Mouse (Mus musculus): ENCODE measurements around the gene Igf2bp3.

Igf2bp3 gene

GRCm38 (mm10) chr6:49138159-49139051, 76.4 kb downstream of the Igf2bp3 start:
- in situ Hi-C loops (cut with MboI, MseI) = no loop called here

GRCm38 (mm10) chr6:49136739-49137138, 78.0 kb downstream of the Igf2bp3 start:
- in situ Hi-C loops (cut with MboI, MseI) = no loop called here

- in situ Hi-C loops (cut with MboI, MseI) = no loop called here
Measured at GRCm38 (mm10) chr6:49132352-49133090, 82.2 kb downstream of the Igf2bp3 start.

- in situ Hi-C loops (cut with MboI, MseI) = no loop called here
Measured at GRCm38 (mm10) chr6:49131855-49132254, 82.9 kb downstream of the Igf2bp3 start.

GRCm38 (mm10) chr6:49130328-49130727, 84.4 kb downstream of the Igf2bp3 start:
- in situ Hi-C loops (cut with MboI, MseI) = no loop called here

GRCm38 (mm10) chr6:49120370-49120769, 94.4 kb downstream of the Igf2bp3 start:
- in situ Hi-C loops (cut with MboI, MseI) = no loop called here

- in situ Hi-C loops (cut with MboI, MseI) = no loop called here
Measured at GRCm38 (mm10) chr6:49119462-49120135, 95.2 kb downstream of the Igf2bp3 start.

- in situ Hi-C loops (cut with MboI, MseI) = no loop called here
Measured at GRCm38 (mm10) chr6:49118446-49118845, 96.3 kb downstream of the Igf2bp3 start.

GRCm38 (mm10) chr6:49116241-49116640, 98.5 kb downstream of the Igf2bp3 start:
- in situ Hi-C loops (cut with MboI, MseI) = no loop called here

- in situ Hi-C loops (cut with MboI, MseI) = no loop called here
Measured at GRCm38 (mm10) chr6:49115550-49115949, 99.2 kb downstream of the Igf2bp3 start.

- in situ Hi-C loops (cut with MboI, MseI) = no loop called here
Measured at GRCm38 (mm10) chr6:49114457-49114856, 100.3 kb downstream of the Igf2bp3 start.

- in situ Hi-C loops (cut with MboI, MseI) = no loop called here
Measured at GRCm38 (mm10) chr6:49113895-49114294, 100.9 kb downstream of the Igf2bp3 start.

GRCm38 (mm10) chr6:49109196-49109595, 105.6 kb downstream of the Igf2bp3 start:
- in situ Hi-C loops (cut with MboI, MseI) = no loop called here

- in situ Hi-C loops (cut with MboI, MseI) = no loop called here
Measured at GRCm38 (mm10) chr6:49106746-49107500, 107.8 kb downstream of the Igf2bp3 start.

- in situ Hi-C loops (cut with MboI, MseI) = no loop called here
Measured at GRCm38 (mm10) chr6:49099086-49099485, 115.7 kb downstream of the Igf2bp3 start.

GRCm38 (mm10) chr6:49097596-49098110, 117.1 kb downstream of the Igf2bp3 start:
- in situ Hi-C loops (cut with MboI, MseI) = no loop called here

- in situ Hi-C loops (cut with MboI, MseI) = no loop called here
Measured at GRCm38 (mm10) chr6:49096933-49097461, 117.8 kb downstream of the Igf2bp3 start.

- in situ Hi-C loops (cut with MboI, MseI) = no loop called here
Measured at GRCm38 (mm10) chr6:49096421-49096820, 118.3 kb downstream of the Igf2bp3 start.

GRCm38 (mm10) chr6:49094968-49095367, 119.8 kb downstream of the Igf2bp3 start:
- in situ Hi-C loops (cut with MboI, MseI) = no loop called here

- in situ Hi-C loops (cut with MboI, MseI) = no loop called here
Measured at GRCm38 (mm10) chr6:49083008-49083407, 131.7 kb downstream of the Igf2bp3 start.

GRCm38 (mm10) chr6:49079313-49079712, 135.4 kb downstream of the Igf2bp3 start:
- in situ Hi-C loops (cut with MboI, MseI) = no loop called here

Data from T-helper 2 cell (primary cell).